Mouse (Mus musculus): Measurements from ENCODE around the gene Ube2s.

DNA sequence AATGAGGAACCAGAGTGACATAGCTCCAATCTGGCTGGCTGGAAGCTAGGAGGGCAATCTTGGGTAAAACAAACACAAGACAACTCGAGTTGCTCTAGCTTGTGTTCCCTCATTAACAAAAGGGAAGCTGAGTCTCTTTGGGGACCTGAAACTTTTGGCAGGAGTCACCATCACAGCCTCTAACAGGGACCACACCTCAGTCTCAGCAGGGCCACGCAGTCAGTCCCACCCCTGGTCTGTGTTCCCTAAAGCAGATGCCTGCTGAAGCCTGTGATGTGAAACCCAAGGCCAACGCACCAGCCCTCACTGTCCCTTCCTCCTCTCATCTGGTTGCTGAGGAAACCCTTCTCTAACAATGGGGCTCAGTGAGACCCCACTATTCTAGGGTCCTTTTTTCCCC is 30.3 kb downstream of the Ube2s start:
- TF ChIP-seq CTCF (IDR thresholded peaks at IDR 0.05; ENCODE audit: control insufficient read depth, insufficient read depth, insufficient replicate concordance, low read depth, low read length) (no peak), POLR2A (IDR thresholded peaks at IDR 0.05; ENCODE audit: control insufficient read depth, low read depth, low read length) (no peak)

All from testis, adult 2 months (tissue).